In genomic region chr8:121944831-121945230, GRCm38 (mm10) we compare ENCODE assay signal across 38 mouse cellular contexts. TPM values are rescaled to one million over a fixed set of nuclear protein-coding genes. Genes with fewer than 3 reads are reported as not detected.
DNase-seq lines count a peak whose midpoint lies in the region; ATAC-seq and TF ChIP-seq lines count a peak whose summit lies in the region.
"Had no signal": no experiment of that assay in that cellular context is flagged by ENCODE, and none has a peak within 500 bp of the region (broad histone marks: within the 10 kb centered on the region; RNA-seq: fewer than 3 reads in every experiment).

TSS of gene Car5a (minus strand) at chr8:121944904.

- DNase-seq in gastrocnemius, adult 2 months: no peak
- DNase-seq in gastrocnemius, postnatal 10 days: no peak
- DNase-seq in limb, embryonic 10.5 days (ENCODE audit: low spot score): no peak
- DNase-seq in liver, embryonic 11.5 days (ENCODE audit: low spot score): no peak
- DNase-seq in liver, postnatal 0 days: peak; percentile 44
- no peak for DNase-seq in heart, adult 2 months
- DNase-seq: adrenal gland, adult 2 months; adrenal gland, postnatal 36 days; cerebellum, adult 8-10 months; cerebellum, postnatal 25 days; gastrocnemius, postnatal 36 days; heart, adult 18-20 months; heart, postnatal 4 days; kidney, adult 9 months; kidney, postnatal 14 days; left cerebral cortex, postnatal 4 days; lung, postnatal 36 days; midbrain, embryonic 14.5 days; retina, postnatal 1 day; right cerebral cortex, postnatal 14 days; thymus, postnatal 14 days had no signal

- ATAC-seq in limb, embryonic 13.5 days (ENCODE audit: low FRiP score, low read depth): no peak
- no peak for ATAC-seq in liver, embryonic 11.5 days (replicated peaks; ENCODE audit: low FRiP score)
- ATAC-seq in liver, postnatal 0 days: peak; percentile 41
- ATAC-seq: activated CD4-positive, CD25-positive, alpha-beta regulatory T cell, adult 4 months; inflammation-experienced regulatory T-cells, adult 6 months had no signal

- H3K9ac ChIP-seq in limb, embryonic 13.5 days: 0 out of 2 replicates have a peak within 1 kb of the TSS, but pooled peaks have one; percentile 25
- H3K9ac ChIP-seq in liver, embryonic 11.5 days (ENCODE audit: low read depth, low read length): no peak within 1 kb of the TSS
- H3K9ac ChIP-seq in liver, postnatal 0 days (replicated peaks): peak within 1 kb of the TSS; percentile 51
- no peak within 1 kb of the TSS for H3K9ac ChIP-seq in heart, adult 2 months (ENCODE audit: low read depth, low read length)
- H3K9ac ChIP-seq: embryonic facial prominence, embryonic 15.5 days; forebrain, embryonic 12.5 days; heart, embryonic 12.5 days; hindbrain, embryonic 14.5 days; liver, embryonic 14.5 days; neural tube, embryonic 15.5 days; stomach, embryonic 15.5 days had no signal

- no peaks in the 10 kb centered on the region for H3K27me3 ChIP-seq in limb, embryonic 13.5 days
- no peaks in the 10 kb centered on the region for H3K27me3 ChIP-seq in limb, embryonic 10.5 days (ENCODE audit: low read depth, poor library complexity, severe bottlenecking)
- H3K27me3 ChIP-seq in liver, embryonic 11.5 days (replicated peaks; ENCODE audit: control insufficient read depth, insufficient read depth, low read length): no peaks in the 10 kb centered on the region; the same call in 1 of the 2 replicates
- H3K27me3 ChIP-seq in liver, postnatal 0 days (ENCODE audit: insufficient read depth, low read length): no peaks in the 10 kb centered on the region
- H3K27me3 ChIP-seq in heart, adult 2 months (ENCODE audit: control insufficient read depth, insufficient read depth, low read length): no peaks in the 10 kb centered on the region
- H3K27me3 ChIP-seq: embryonic facial prominence, embryonic 15.5 days; forebrain, embryonic 12.5 days; neural tube, embryonic 15.5 days; stomach, embryonic 15.5 days had no signal

- H3K4me2 ChIP-seq in limb, embryonic 13.5 days (replicated peaks): no peak within 1 kb of the TSS
- no peak within 1 kb of the TSS for H3K4me2 ChIP-seq in liver, embryonic 11.5 days
- peak within 1 kb of the TSS; percentile 63 for H3K4me2 ChIP-seq in liver, postnatal 0 days (ENCODE audit: low read depth, low read length)
- H3K4me2 ChIP-seq: embryonic facial prominence, embryonic 15.5 days; forebrain, embryonic 12.5 days; heart, embryonic 12.5 days; hindbrain, embryonic 14.5 days; neural tube, embryonic 15.5 days; stomach, embryonic 15.5 days had no signal

- intact Hi-C loops in gastrocnemius, adult 2 months (cut with DNase I): no loop called here
- intact Hi-C loops in heart, adult 2 months (cut with DNase I): no loop called here

- no peaks in the 10 kb centered on the region for H3K36me3 ChIP-seq in limb, embryonic 13.5 days
- H3K36me3 ChIP-seq in limb, embryonic 10.5 days: no peaks in the 10 kb centered on the region
- H3K36me3 ChIP-seq in liver, embryonic 11.5 days (ENCODE audit: control insufficient read depth, insufficient read depth, low read length): no peaks in the 10 kb centered on the region
- no peaks in the 10 kb centered on the region for H3K36me3 ChIP-seq in liver, postnatal 0 days (replicated peaks; ENCODE audit: insufficient read depth, low read length)
- H3K36me3 ChIP-seq in heart, adult 2 months (ENCODE audit: control insufficient read depth, insufficient read depth, low read length): no peaks in the 10 kb centered on the region
- H3K36me3 ChIP-seq: embryonic facial prominence, embryonic 10.5 days; embryonic facial prominence, embryonic 15.5 days; forebrain, embryonic 12.5 days; heart, embryonic 12.5 days; neural tube, embryonic 15.5 days; stomach, embryonic 15.5 days had no signal

- H3K4me3 ChIP-seq in gastrocnemius, adult 2 months: no peak within 1 kb of the TSS
- no peak within 1 kb of the TSS for H3K4me3 ChIP-seq in limb, embryonic 13.5 days
- H3K4me3 ChIP-seq in limb, embryonic 10.5 days: no peak within 1 kb of the TSS
- H3K4me3 ChIP-seq in liver, embryonic 11.5 days (ENCODE audit: low read depth, low read length): no peak within 1 kb of the TSS
- peak within 1 kb of the TSS; percentile 26 for H3K4me3 ChIP-seq in liver, postnatal 0 days (ENCODE audit: low read depth, low read length)
- H3K4me3 ChIP-seq in heart, adult 2 months: no peak within 1 kb of the TSS
- H3K4me3 ChIP-seq: embryonic facial prominence, embryonic 10.5 days; embryonic facial prominence, embryonic 15.5 days; forebrain, embryonic 12.5 days; heart, embryonic 12.5 days; neural tube, embryonic 15.5 days; stomach, embryonic 15.5 days had no signal

- TF ChIP-seq CTCF in gastrocnemius, adult 2 months (IDR thresholded peaks at IDR 0.05): no peak
- TF ChIP-seq CTCF in liver, postnatal 0 days (IDR thresholded peaks at IDR 0.05; ENCODE audit: low read depth): no peak
- TF ChIP-seq CTCF in heart, adult 2 months (IDR thresholded peaks at IDR 0.05): no peak

- no peaks in the 10 kb centered on the region for H3K79me2 ChIP-seq in heart, adult 2 months (replicated peaks; ENCODE audit: control insufficient read depth, insufficient read depth, low read length)

- H3K27ac ChIP-seq in gastrocnemius, adult 2 months: peak within 1 kb of the TSS; percentile 87
- H3K27ac ChIP-seq in limb, embryonic 13.5 days: no peak within 1 kb of the TSS
- no peak within 1 kb of the TSS; the same call in 1 of the 2 replicates for H3K27ac ChIP-seq in limb, embryonic 10.5 days
- H3K27ac ChIP-seq in liver, embryonic 11.5 days (ENCODE audit: low read depth, low read length): peak within 1 kb of the TSS; percentile 55; the same call in 1 of the 2 replicates
- peak within 1 kb of the TSS; percentile 75 for H3K27ac ChIP-seq in liver, postnatal 0 days (ENCODE audit: low read depth)
- no peak within 1 kb of the TSS for H3K27ac ChIP-seq in heart, adult 2 months
- H3K27ac ChIP-seq: embryonic facial prominence, embryonic 10.5 days; embryonic facial prominence, embryonic 15.5 days; forebrain, embryonic 12.5 days; hindbrain, embryonic 14.5 days; liver, embryonic 14.5 days; neural tube, embryonic 15.5 days; stomach, embryonic 15.5 days had no signal

- no peak for TF ChIP-seq EP300 in liver, postnatal 0 days (IDR thresholded peaks at IDR 0.05; ENCODE audit: low read depth)
- no peak for TF ChIP-seq EP300 in heart, adult 2 months (IDR thresholded peaks at IDR 0.05; ENCODE audit: insufficient read depth, low read depth, low read length)

- no peaks in the 10 kb centered on the region for H3K9me3 ChIP-seq in limb, embryonic 13.5 days
- H3K9me3 ChIP-seq in limb, embryonic 10.5 days (replicated peaks): no peaks in the 10 kb centered on the region
- no peaks in the 10 kb centered on the region for H3K9me3 ChIP-seq in liver, embryonic 11.5 days (ENCODE audit: control insufficient read depth, low read length)
- H3K9me3 ChIP-seq in liver, postnatal 0 days (ENCODE audit: low read length): no peaks in the 10 kb centered on the region
- H3K9me3 ChIP-seq: embryonic facial prominence, embryonic 10.5 days; embryonic facial prominence, embryonic 15.5 days; forebrain, embryonic 12.5 days; heart, embryonic 12.5 days; neural tube, embryonic 15.5 days; stomach, embryonic 15.5 days had no signal

- peaks cover 29% of the 10 kb centered on the region for H3K4me1 ChIP-seq in limb, embryonic 13.5 days
- H3K4me1 ChIP-seq in limb, embryonic 10.5 days: peaks cover 31% of the 10 kb centered on the region
- H3K4me1 ChIP-seq in liver, embryonic 11.5 days (replicated peaks; ENCODE audit: control insufficient read depth, insufficient read depth, low read length): peaks cover 19% of the 10 kb centered on the region
- peaks cover 30% of the 10 kb centered on the region for H3K4me1 ChIP-seq in liver, postnatal 0 days (ENCODE audit: insufficient read depth)
- peaks cover 10% of the 10 kb centered on the region for H3K4me1 ChIP-seq in heart, adult 2 months (ENCODE audit: control insufficient read depth, insufficient read depth, low read length)

- TF ChIP-seq POLR2A in heart, adult 2 months (IDR thresholded peaks at IDR 0.05; ENCODE audit: insufficient read depth, low read depth, low read length): no peak

RNA-seq across cellular contexts. Expression of gene Car5a, which starts in this region (rescaled TPM):
- not detected for total RNA-seq in gastrocnemius, adult 2 months (2021)
- total RNA-seq in gastrocnemius, postnatal 10 days (2021): not detected
- polyA plus RNA-seq in limb, embryonic 13.5 days (2015; fragmentation: Nextera tagmentation; extraction: Ambion mirVana): not detected in 2 replicates
- polyA plus RNA-seq in limb, embryonic 10.5 days (2016; fragmentation: Nextera tagmentation; extraction: Ambion mirVana): 0.20 TPM in 1 of 2 replicates, not detected in the other
- 0.55 and 0.66 TPM in 2 replicates for polyA plus RNA-seq in liver, embryonic 11.5 days (2014; fragmentation: Nextera tagmentation; extraction: Ambion mirVana)
- polyA plus RNA-seq in liver, postnatal 0 days (2015; fragmentation: Nextera tagmentation; extraction: Ambion mirVana): 5.9 and 9.6 TPM in 2 replicates
- not detected for total RNA-seq in heart, adult 2 months (2021)
- not detected in 2 replicates for polyA plus RNA-seq in heart, adult 2 months (2012; rRNA removed)
- total RNA-seq: adrenal gland, postnatal 36 days; gastrocnemius, postnatal 36 days; heart, adult 18-20 months; heart, postnatal 4 days; layer of hippocampus, postnatal 25 days; megakaryocyte-erythroid progenitor cell, adult 5-6 weeks had no signal
- polyA plus RNA-seq: C2C12; embryonic facial prominence, embryonic 10.5 days; heart, embryonic 12.5 days; heart, postnatal 0 days; hindbrain, embryonic 14.5 days; inflammation-experienced regulatory T-cells, adult 6 months; lung, embryonic 16.5 days; midbrain, embryonic 14.5 days; urinary bladder, adult 2 months had no signal

Comparison
In these comparisons a context has a peak if more than half of its experiments do, and no peak if none do; other contexts are left out.
1. H3K9ac ChIP-seq: peak in limb, embryonic 13.5 days (single experiment) and liver, postnatal 0 days (single experiment); none in liver, embryonic 11.5 days (single experiment) and heart, adult 2 months (single experiment).
2. H3K27ac ChIP-seq: peak in gastrocnemius, adult 2 months (single experiment), liver, embryonic 11.5 days (single experiment) and liver, postnatal 0 days (single experiment); none in limb, embryonic 13.5 days (single experiment), limb, embryonic 10.5 days (single experiment) and heart, adult 2 months (single experiment).